In the genomic region with DNA sequence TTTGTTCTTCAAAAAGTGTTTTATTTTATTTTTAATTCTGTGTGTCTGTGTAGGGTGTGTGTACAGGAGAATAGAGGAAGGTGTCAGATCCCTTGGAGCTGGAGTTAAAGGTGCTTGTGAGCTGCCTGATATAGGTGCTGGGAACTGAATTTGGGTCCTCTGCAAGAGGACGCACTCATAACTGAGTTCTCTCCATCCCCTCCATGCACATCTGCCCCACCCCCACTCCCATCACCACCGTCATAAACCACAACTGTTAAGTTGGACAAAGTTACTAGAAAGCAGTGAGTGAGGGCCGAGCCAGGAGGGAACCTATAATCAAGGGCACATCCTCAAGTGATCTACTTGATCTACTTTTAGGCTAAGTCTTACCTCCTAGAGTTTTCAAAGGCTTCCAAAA, we compare ENCODE assay signal across 28 mouse cellular contexts. TPM values are rescaled to one million over a fixed set of nuclear protein-coding genes. Genes with fewer than 3 reads are reported as not detected.
"Had no signal": no experiment of that assay in that cellular context is flagged by ENCODE, and none has a peak within 500 bp of the region (broad histone marks: within the 10 kb centered on the region; RNA-seq: fewer than 3 reads in every experiment).

No protein-coding gene starts in this region.

- H3K27me3 ChIP-seq: embryonic facial prominence, embryonic 12.5 days; embryonic facial prominence, embryonic 13.5 days; embryonic facial prominence, embryonic 15.5 days; forebrain, embryonic 12.5 days; forebrain, embryonic 13.5 days; forebrain, embryonic 15.5 days had no signal

- ATAC-seq: forebrain, embryonic 13.5 days; forebrain, embryonic 14.5 days; forebrain, embryonic 15.5 days; forebrain, embryonic 16.5 days; forebrain, postnatal 0 days had no signal

- H3K27ac ChIP-seq: embryonic facial prominence, embryonic 10.5 days; embryonic facial prominence, embryonic 12.5 days; embryonic facial prominence, embryonic 13.5 days; embryonic facial prominence, embryonic 15.5 days; forebrain, embryonic 10.5 days; forebrain, embryonic 12.5 days; forebrain, embryonic 13.5 days; forebrain, embryonic 15.5 days; gastrocnemius, adult 2 months; heart, adult 2 months had no signal

- H3K9ac ChIP-seq: embryonic facial prominence, embryonic 12.5 days; embryonic facial prominence, embryonic 13.5 days; embryonic facial prominence, embryonic 15.5 days; forebrain, embryonic 12.5 days; forebrain, embryonic 13.5 days; forebrain, embryonic 15.5 days; forebrain, postnatal 0 days had no signal

- H3K4me2 ChIP-seq: embryonic facial prominence, embryonic 12.5 days; embryonic facial prominence, embryonic 13.5 days; embryonic facial prominence, embryonic 15.5 days; forebrain, embryonic 12.5 days; forebrain, embryonic 13.5 days; forebrain, embryonic 15.5 days had no signal

- H3K4me3 ChIP-seq: embryonic facial prominence, embryonic 10.5 days; embryonic facial prominence, embryonic 12.5 days; embryonic facial prominence, embryonic 13.5 days; embryonic facial prominence, embryonic 15.5 days; erythroblast, embryonic 14.5 days; forebrain, embryonic 10.5 days; forebrain, embryonic 12.5 days; forebrain, embryonic 13.5 days; forebrain, embryonic 15.5 days; gastrocnemius, adult 2 months; heart, adult 2 months had no signal

- H3K9me3 ChIP-seq: embryonic facial prominence, embryonic 10.5 days; embryonic facial prominence, embryonic 12.5 days; embryonic facial prominence, embryonic 13.5 days; embryonic facial prominence, embryonic 15.5 days; forebrain, embryonic 10.5 days; forebrain, embryonic 12.5 days; forebrain, embryonic 13.5 days; forebrain, embryonic 15.5 days had no signal

- DNase-seq: cerebellum, adult 2 months; cerebellum, adult 8-10 months; cerebellum, adult 9-10 months; cerebellum, adult 9-11 months; cerebellum, postnatal 10 days; cerebellum, postnatal 14 days; cerebellum, postnatal 25 days; cerebellum, postnatal 36 days; embryo, embryonic 11 days; forebrain, postnatal 0 days; gastrocnemius, adult 2 months; gastrocnemius, postnatal 10 days; gastrocnemius, postnatal 14 days; gastrocnemius, postnatal 25 days; gastrocnemius, postnatal 36 days; heart, adult 18-20 months; heart, adult 2 months had no signal

- H3K4me1 ChIP-seq: embryonic facial prominence, embryonic 10.5 days; embryonic facial prominence, embryonic 12.5 days; embryonic facial prominence, embryonic 13.5 days; embryonic facial prominence, embryonic 15.5 days; forebrain, embryonic 12.5 days; forebrain, embryonic 13.5 days; forebrain, embryonic 15.5 days had no signal

RNA-seq across cellular contexts. Expression of a gene that starts 11.1 kb away (rescaled TPM):
- polyA plus RNA-seq: erythroblast, embryonic 14.5 days had no signal

RNA-seq across cellular contexts. Expression of a gene that starts 46.6 kb away (rescaled TPM):
- polyA plus RNA-seq: erythroblast, embryonic 14.5 days; heart, adult 2 months had no signal

RNA-seq across cellular contexts. Expression of a gene that starts 54.9 kb away (rescaled TPM):
- polyA plus RNA-seq: erythroblast, embryonic 14.5 days had no signal

RNA-seq across cellular contexts. Expression of a gene that starts 55.0 kb away (rescaled TPM):
- polyA plus RNA-seq: erythroblast, embryonic 14.5 days had no signal
